Mouse (Mus musculus): ENCODE data around the gene Dhx34. TPM values are rescaled to one million over a fixed set of nuclear protein-coding genes. Genes with fewer than 3 reads are reported as not detected.

The Dhx34 gene
- polyA plus RNA-seq, 1 experiment from 2014 or later: 13.8 TPM

- no peak for DNase-seq
- WGBS: 14% methylated on average over 1 of the region's 1 CpGs
- H3K27ac ChIP-seq (ENCODE audit: low read depth): no peak overlapping the region
These were observed 49.7 kb downstream of the Dhx34 start for GRCm38 (mm10) chr7:16172141-16172581.

DNA sequence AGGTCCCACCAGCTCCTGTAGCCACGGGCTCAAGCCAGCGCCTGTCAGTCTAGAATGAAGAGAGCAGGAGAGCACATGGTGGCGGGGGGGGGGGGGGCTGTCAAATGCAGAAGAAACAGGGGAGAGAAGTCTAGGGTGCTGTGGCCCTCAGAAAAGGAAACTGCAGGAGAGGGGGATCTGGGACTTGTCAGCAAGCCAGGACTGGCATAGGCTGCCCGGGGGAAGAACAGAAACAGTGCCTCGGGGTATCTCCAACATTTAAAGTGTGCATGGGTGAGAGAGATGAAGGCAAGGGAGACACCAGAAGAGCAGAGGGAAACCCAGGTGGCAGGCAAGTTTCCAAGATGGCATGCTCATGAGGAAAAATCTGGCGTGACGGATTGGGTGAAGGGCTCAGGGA lies 59.8 kb downstream of the Dhx34 start:
- DNase-seq: no peak
- no peak for TF ChIP-seq CTCF (IDR thresholded peaks at IDR 0.05; ENCODE audit: low read depth)
- WGBS: 70% methylated on average over 7 of the region's 7 CpGs
- no peak overlapping the region for H3K4me3 ChIP-seq (ENCODE audit: low read depth, low read length)
- no peaks in the 10 kb centered on the region for H3K9me3 ChIP-seq (ENCODE audit: low read depth, low read length)
- H3K9ac ChIP-seq: no peak overlapping the region
- ATAC-seq (ENCODE audit: insufficient read depth): no peak
- no peaks in the 10 kb centered on the region for H3K36me3 ChIP-seq (ENCODE audit: insufficient read depth)
- no peak overlapping the region for H3K27ac ChIP-seq (ENCODE audit: low read depth)
- no peak overlapping the region for H3K4me2 ChIP-seq
- H3K27me3 ChIP-seq (ENCODE audit: insufficient read depth, low read length): peaks cover 18% of the 10 kb centered on the region
- H3K4me1 ChIP-seq (ENCODE audit: insufficient read depth): no peaks in the 10 kb centered on the region

More at GRCm38 (mm10) chr7:16172141-16172581, 49.7 kb downstream of the Dhx34 start:
- Histone ChIP-seq H3K4me1 (ENCODE audit: insufficient read depth) (no peaks in the 10 kb centered on the region), H3K36me3 (ENCODE audit: insufficient read depth) (no peaks in the 10 kb centered on the region), H3K9ac (no peak overlapping the region), H3K27me3 (ENCODE audit: insufficient read depth, low read length) (no peaks in the 10 kb centered on the region), H3K4me2 (no peak overlapping the region), H3K9me3 (ENCODE audit: low read depth, low read length) (peaks cover 4% of the 10 kb centered on the region; the same call in 1 of the 2 replicates), H3K4me3 (ENCODE audit: low read depth, low read length) (no peak overlapping the region)
- ATAC-seq (ENCODE audit: insufficient read depth): no peak
- no peak for TF ChIP-seq CTCF (IDR thresholded peaks at IDR 0.05; ENCODE audit: low read depth)

DNA sequence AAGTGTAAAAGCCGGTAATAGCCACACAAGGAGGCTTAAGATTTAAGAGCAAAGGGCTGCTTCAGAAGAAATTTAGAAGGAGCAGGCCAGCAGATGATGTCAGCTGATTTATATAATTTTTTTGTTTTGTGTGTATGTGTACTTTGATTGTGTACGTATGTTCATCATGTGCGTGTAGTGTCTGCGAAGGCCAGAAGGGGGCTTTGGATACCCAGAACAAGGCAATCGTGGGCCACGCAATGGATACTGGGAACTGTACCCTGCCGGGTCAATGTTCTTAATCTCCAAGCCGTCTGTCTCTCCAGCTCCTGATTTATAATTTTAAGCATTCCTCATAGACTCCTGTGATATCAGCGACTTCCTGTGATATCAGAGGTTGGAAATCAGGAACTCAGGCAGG lies 60.5 kb downstream of the Dhx34 start:
- TF ChIP-seq CTCF (IDR thresholded peaks at IDR 0.05; ENCODE audit: low read depth): no peak
- no peak overlapping the region for H3K4me2 ChIP-seq
- H3K27me3 ChIP-seq (ENCODE audit: insufficient read depth, low read length): peaks cover 18% of the 10 kb centered on the region
- H3K27ac ChIP-seq (ENCODE audit: low read depth): no peak overlapping the region
- no peaks in the 10 kb centered on the region for H3K36me3 ChIP-seq (ENCODE audit: insufficient read depth)
- no peak overlapping the region for H3K4me3 ChIP-seq (ENCODE audit: low read depth, low read length)
- WGBS: 86% methylated on average over 9 of the region's 9 CpGs
- ATAC-seq (ENCODE audit: insufficient read depth) (no peak), DNase-seq (no peak)
- H3K4me1 ChIP-seq (ENCODE audit: insufficient read depth): no peaks in the 10 kb centered on the region
- no peaks in the 10 kb centered on the region for H3K9me3 ChIP-seq (ENCODE audit: low read depth, low read length)
- H3K9ac ChIP-seq: no peak overlapping the region

DNA sequence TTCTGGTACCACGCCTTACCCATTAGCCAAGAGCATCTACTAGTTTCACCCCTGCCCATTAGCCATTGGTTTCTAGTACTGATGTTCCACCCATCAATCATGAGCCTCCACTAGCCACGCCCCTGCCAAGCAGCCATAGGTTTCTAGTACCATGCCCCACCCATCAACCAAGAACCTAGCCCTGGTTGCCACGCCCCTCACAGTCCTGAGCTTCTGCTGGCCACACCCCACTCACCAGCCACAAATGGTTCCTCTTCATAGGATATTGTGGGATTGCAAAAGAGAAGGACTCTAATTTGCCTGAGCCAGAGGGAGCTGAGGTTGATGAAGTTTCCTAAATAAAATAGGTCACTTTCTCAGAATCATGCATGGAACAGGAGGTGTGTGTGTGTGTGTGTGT lies 61.1 kb downstream of the Dhx34 start:
- TF ChIP-seq CTCF (IDR thresholded peaks at IDR 0.05; ENCODE audit: low read depth): no peak
- peaks cover 18% of the 10 kb centered on the region for H3K27me3 ChIP-seq (ENCODE audit: insufficient read depth, low read length)
- H3K9me3 ChIP-seq (ENCODE audit: low read depth, low read length): no peaks in the 10 kb centered on the region
- no peaks in the 10 kb centered on the region for H3K4me1 ChIP-seq (ENCODE audit: insufficient read depth)
- no peak overlapping the region for H3K9ac ChIP-seq
- H3K4me2 ChIP-seq: no peak overlapping the region
- H3K4me3 ChIP-seq (ENCODE audit: low read depth, low read length): no peak overlapping the region
- H3K36me3 ChIP-seq (ENCODE audit: insufficient read depth): no peaks in the 10 kb centered on the region
- no peak overlapping the region for H3K27ac ChIP-seq (ENCODE audit: low read depth)
- ATAC-seq (ENCODE audit: insufficient read depth): no peak
- WGBS: 71% methylated on average over 3 of the region's 3 CpGs
- no peak for DNase-seq

DNA sequence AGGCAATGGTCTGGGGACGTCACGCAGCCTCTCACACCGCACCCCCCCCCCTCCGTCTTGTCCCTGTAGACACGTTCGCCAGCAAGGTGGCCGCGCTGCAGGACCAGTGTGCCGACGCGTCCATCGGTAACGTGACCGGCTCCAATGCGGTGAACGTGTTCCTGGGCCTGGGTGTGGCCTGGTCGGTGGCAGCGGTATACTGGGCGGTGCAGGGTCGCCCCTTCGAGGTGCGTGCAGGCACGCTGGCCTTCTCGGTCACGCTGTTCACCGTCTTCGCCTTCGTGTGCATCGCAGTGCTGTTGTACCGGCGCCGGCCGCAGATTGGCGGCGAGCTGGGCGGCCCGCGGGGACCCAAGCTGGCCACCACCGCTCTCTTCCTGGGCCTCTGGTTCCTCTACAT lies 63.1 kb downstream of the Dhx34 start:
- H3K27me3 ChIP-seq (ENCODE audit: insufficient read depth, low read length): peaks cover 18% of the 10 kb centered on the region
- H3K36me3 ChIP-seq (ENCODE audit: insufficient read depth): no peaks in the 10 kb centered on the region
- peak overlapping the region; percentile 32 for H3K4me2 ChIP-seq
- 7% methylated on average over 39 of the region's 39 CpGs for WGBS
- ATAC-seq (ENCODE audit: insufficient read depth) (no peak), DNase-seq (no peak)
- no peaks in the 10 kb centered on the region for H3K9me3 ChIP-seq (ENCODE audit: low read depth, low read length)
- no peak for TF ChIP-seq CTCF (IDR thresholded peaks at IDR 0.05; ENCODE audit: low read depth)
- no peak overlapping the region for H3K27ac ChIP-seq (ENCODE audit: low read depth)
- H3K4me1 ChIP-seq (ENCODE audit: insufficient read depth): no peaks in the 10 kb centered on the region
- no peak overlapping the region for H3K4me3 ChIP-seq (ENCODE audit: low read depth, low read length)
- no peak overlapping the region for H3K9ac ChIP-seq

DNA sequence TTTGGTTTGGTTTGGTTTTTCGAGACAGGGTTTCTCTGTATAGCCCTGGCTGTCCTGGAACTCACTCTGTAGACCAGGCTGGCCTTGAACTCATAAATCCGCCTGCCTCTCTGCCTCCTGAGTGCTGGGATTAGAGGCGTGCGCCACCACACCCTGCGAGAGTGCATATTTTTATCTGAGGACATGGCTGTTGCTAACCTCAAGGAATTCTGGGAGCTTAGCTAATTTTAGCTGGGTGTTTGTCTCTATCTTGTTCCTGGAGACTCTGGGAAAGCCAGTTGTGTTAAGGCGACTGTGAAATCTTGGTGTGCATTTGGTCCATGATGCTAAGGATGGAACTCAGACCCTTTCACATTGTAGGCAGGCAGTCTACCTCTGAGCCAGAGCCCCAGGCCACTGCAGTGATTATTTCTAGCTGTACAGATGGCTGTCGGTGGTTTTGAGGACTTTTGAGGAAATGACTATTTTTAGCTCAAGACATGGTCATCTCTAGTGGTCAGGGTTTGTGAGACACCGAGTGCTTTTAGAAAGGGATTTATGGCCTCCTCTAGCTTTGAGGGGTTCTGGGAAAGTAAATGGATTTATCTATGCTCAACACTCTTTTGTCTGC lies 65.6 kb downstream of the Dhx34 start:
- no peak overlapping the region for H3K27ac ChIP-seq (ENCODE audit: low read depth)
- H3K4me2 ChIP-seq: no peak overlapping the region

DNA sequence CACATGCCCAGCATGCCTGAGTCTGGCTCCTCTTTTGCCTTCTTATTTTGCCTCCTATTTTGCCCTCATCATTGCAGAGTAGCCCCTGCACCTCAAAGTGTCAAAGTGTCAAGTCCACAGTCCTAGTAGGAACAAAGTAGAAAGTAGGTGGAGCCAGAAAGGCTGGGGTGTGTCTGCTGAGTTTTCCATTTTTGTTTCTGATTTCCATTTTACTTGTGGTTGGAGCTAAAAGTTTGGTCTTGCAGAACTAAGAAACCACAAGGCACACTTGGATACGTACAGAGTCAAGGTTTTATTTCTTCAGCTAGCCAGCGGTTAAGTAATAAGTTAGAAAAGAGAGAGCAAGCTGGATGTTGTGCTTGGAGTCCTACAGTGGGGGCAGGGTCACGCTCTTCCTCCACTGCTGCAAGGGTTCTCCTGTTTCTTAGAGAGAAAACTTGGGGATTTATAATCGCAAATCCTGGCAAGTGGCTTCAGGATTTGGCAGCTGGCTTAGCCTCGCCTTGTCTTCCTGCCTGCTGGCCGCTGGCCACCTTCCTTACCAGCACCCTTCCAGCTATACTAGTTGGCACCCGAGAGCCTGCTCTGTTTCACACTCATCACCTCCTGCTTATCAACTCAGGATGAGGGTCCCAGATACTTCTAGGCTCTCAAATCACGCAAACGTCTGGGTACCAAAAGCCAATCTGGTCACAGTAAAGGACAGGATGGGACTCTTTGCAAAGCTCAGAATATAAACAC lies 66.5 kb downstream of the Dhx34 start:
- no peak for TF ChIP-seq CTCF (IDR thresholded peaks at IDR 0.05; ENCODE audit: low read depth)
- no peak overlapping the region for H3K9ac ChIP-seq
- no peaks in the 10 kb centered on the region for H3K36me3 ChIP-seq (ENCODE audit: insufficient read depth)
- 60% methylated on average over 9 of the region's 9 CpGs for WGBS
- no peak overlapping the region for H3K4me2 ChIP-seq
- no peaks in the 10 kb centered on the region for H3K4me1 ChIP-seq (ENCODE audit: insufficient read depth)
- peaks cover 18% of the 10 kb centered on the region for H3K27me3 ChIP-seq (ENCODE audit: insufficient read depth, low read length)
- no peak overlapping the region for H3K27ac ChIP-seq (ENCODE audit: low read depth)
- H3K9me3 ChIP-seq (ENCODE audit: low read depth, low read length): no peaks in the 10 kb centered on the region
- H3K4me3 ChIP-seq (ENCODE audit: low read depth, low read length): no peak overlapping the region
- no peak for ATAC-seq (ENCODE audit: insufficient read depth)
- DNase-seq: no peak

More for the DNA sequence above, 65.6 kb downstream of the Dhx34 start:
- 70% methylated on average over 8 of the region's 8 CpGs for WGBS
- no peaks in the 10 kb centered on the region for H3K9me3 ChIP-seq (ENCODE audit: low read depth, low read length)
- H3K27me3 ChIP-seq (ENCODE audit: insufficient read depth, low read length): peaks cover 18% of the 10 kb centered on the region
- DNase-seq: no peak
- no peak overlapping the region for H3K4me3 ChIP-seq (ENCODE audit: low read depth, low read length)
- TF ChIP-seq CTCF (IDR thresholded peaks at IDR 0.05; ENCODE audit: low read depth): no peak
- H3K4me1 ChIP-seq (ENCODE audit: insufficient read depth): no peaks in the 10 kb centered on the region
- no peak for ATAC-seq (ENCODE audit: insufficient read depth)
- no peaks in the 10 kb centered on the region for H3K36me3 ChIP-seq (ENCODE audit: insufficient read depth)
- H3K9ac ChIP-seq: no peak overlapping the region

Measured in lung, embryonic 14.5 days (tissue).